Mouse (Mus musculus) intestine, embryonic 14.5 days (tissue): ENCODE data around the gene Capg. TPM values are rescaled to one million over a fixed set of nuclear protein-coding genes. Genes with fewer than 3 reads are reported as not detected.

Experiments used
- polyA plus RNA-seq: library from polyadenylated mRNA; unstranded; fragments of >200 nt; fragmentation: Nextera tagmentation; extraction: Ambion mirVana; gene quantifications from 2 replicates; pipeline ENCODE4 v1.2.1, GENCODE M21; 2014

Gene Capg
- polyA plus RNA-seq, 1 experiment from 2014 or later: 36.7 TPM

Other genes with a start within 250 kb of the Capg start
- gene Sftpb, start 239.8 kb upstream of the Capg start, polyA plus RNA-seq: 0.12 TPM in 1 of 2 replicates, not detected in the other
- 56.2 and 58.0 TPM in 2 replicates for gene Usp39, start 199.2 kb upstream of the Capg start, polyA plus RNA-seq
- gene 0610030E20Rik, start 197.1 kb upstream of the Capg start, polyA plus RNA-seq: 25.0 and 27.6 TPM in 2 replicates
- gene Tmem150a, start 188.9 kb upstream of the Capg start, polyA plus RNA-seq: 10.8 and 11.7 TPM in 2 replicates
- gene Rnf181, start 177.4 kb upstream of the Capg start, polyA plus RNA-seq: 96.9 and 98.0 TPM in 2 replicates
- gene Vamp5, start 163.9 kb upstream of the Capg start, polyA plus RNA-seq: 19.6 and 21.4 TPM in 2 replicates
- gene Vamp8, start 153.7 kb upstream of the Capg start, polyA plus RNA-seq: 177 and 183 TPM in 2 replicates
- gene Ggcx, start 130.1 kb upstream of the Capg start, polyA plus RNA-seq: 12.8 and 17.7 TPM in 2 replicates
- gene Mat2a, start 104.8 kb upstream of the Capg start, polyA plus RNA-seq: 378 and 409 TPM in 2 replicates
- gene Sh2d6, start 22.7 kb upstream of the Capg start, polyA plus RNA-seq: 0.18 and 0.27 TPM in 2 replicates
- gene Elmod3, start 54.0 kb downstream of the Capg start, polyA plus RNA-seq: 14.2 and 15.1 TPM in 2 replicates
- gene Retsat, start 54.1 kb downstream of the Capg start, polyA plus RNA-seq: 20.7 and 21.3 TPM in 2 replicates
- gene Tgoln1, start 72.6 kb downstream of the Capg start, polyA plus RNA-seq: 37.6 and 40.8 TPM in 2 replicates
- 23.1 and 26.5 TPM in 2 replicates for gene Tcf7l1, start 244.9 kb downstream of the Capg start, polyA plus RNA-seq